Mouse (Mus musculus): Measurements from ENCODE around the gene Rxylt1. TPM values are rescaled to one million over a fixed set of nuclear protein-coding genes. Genes with fewer than 3 reads are reported as not detected.

The Rxylt1 gene
- 13.3 and 34.9 TPM in 2 replicates for polyA plus RNA-seq (2012; ENCODE audit: low replicate concordance)

DNA sequence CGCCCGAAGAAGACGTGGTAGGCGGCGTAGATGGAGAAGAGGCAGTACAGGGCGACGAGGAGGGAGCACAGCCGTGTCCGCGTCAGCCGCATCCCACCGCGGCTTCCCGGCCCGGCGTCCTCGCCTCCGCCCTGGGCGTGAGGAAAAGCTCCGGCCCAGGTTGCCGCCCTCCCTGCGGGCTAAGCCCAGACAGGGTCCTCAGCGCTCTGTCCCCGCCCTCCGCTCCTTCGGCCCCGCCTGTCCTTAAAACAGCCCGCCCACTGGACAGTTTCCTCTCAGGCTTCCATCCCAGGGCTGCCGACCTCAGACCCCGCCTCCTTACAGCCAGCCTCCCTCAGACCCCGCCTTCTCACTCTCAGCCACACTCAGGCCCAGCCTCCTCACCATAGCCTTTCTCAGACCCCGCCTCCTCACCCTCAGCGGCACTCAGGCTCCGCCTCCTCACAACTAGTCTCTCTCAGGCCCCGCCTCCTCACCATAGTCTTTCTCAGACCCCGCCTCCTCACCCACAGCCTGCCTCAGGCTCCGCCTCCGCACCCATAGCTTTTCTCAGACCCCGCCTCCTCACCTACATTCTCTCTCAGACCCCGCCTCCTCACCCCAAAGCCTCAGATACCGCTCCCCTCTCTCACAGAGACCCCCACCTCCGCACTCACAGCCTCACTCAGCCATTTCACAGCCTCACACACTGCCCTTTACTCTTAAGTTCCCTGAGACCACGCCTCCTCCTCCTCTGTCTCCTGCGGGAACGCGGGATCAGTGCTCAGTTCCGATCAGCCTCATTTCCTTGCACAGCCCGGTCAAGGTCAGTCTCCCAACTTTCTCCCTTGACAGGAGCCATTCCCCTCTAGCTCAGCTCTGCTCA lies at the start of gene Rxylt1:
TSS of gene Rxylt1 (minus strand) at position 392 of the 865 bp plus-strand sequence.

DNA sequence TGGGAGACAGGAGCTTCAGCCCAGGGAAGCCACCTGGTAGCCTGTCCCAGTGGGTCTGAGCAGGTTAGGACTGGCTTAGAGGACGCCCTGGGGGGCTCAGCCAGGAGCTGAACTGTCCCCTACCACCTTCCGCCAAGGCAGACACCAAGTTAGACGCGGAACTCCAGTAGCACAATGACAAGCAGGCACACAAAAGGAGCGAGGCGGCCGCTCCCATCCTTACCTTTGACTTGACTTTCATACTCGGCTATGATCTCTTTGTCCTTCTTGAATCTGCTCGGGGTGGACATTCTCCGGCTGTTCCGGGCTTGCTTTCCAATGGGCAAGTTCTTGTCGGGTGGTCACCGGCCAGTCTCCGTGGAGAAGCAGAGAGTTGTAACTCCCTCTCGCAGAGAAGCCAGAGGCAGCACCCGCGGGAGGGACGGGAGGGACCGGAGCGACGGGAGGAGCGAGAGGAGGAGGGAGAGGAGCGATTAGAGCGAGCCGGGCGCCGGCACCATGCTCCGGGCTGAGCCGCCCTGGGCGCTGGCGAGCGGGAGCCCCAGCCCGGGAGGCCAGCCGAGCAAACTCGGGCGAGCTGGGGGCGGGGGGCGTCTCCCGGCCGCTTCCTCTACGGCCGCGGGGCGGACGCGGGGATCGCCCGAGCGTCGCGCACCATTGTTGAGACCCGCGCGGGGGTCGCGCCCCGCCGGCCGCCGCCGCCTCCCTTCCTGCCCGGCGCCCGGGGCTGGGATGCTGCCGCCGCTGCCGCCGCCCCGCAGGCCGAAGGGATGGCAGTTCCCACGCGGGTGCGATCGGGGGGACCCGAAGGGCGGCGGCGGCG lies 50.1 kb downstream of the Rxylt1 start, which contains the start of gene Srgap1:
TSS of gene Srgap1 (minus strand) at position 412 of the 823 bp plus-strand sequence.

Other genes starting within 250 kb of the Rxylt1 start
- gene Srgap1, start 50.1 kb downstream of the Rxylt1 start, polyA plus RNA-seq (2012; ENCODE audit: low replicate concordance): 0.07 and 0.14 TPM in 2 replicates